Mouse (Mus musculus): ENCODE data around the gene Crybb1.

GRCm38 (mm10) chr5:112273746-112274463 is 18.3 kb downstream of the Crybb1 start:
- TF ChIP-seq GATA1 (IDR thresholded peaks at IDR 0.05; ENCODE audit: low read length) (no peak), TAL1 (IDR thresholded peaks at IDR 0.05; ENCODE audit: low read length) (no peak)

Data from erythroblast, embryonic 14.5 days (primary cell).